Mouse (Mus musculus): ENCODE results near the gene Myom3. TPM values are rescaled to one million over a fixed set of nuclear protein-coding genes. Genes with fewer than 3 reads are reported as not detected.

Gene Myom3
- total and polyA plus RNA-seq, 2 experiments from 2014 or later = 1.1 to 2.6 TPM

- Histone ChIP-seq H3K4me3 (ENCODE audit: low read depth, low read length) (peak overlapping the region; percentile 92), H3K4me1 (ENCODE audit: insufficient read depth) (peaks cover 13% of the 10 kb centered on the region; the same call in 1 of the 2 replicates)
Observed at GRCm38 (mm10) chr4:135855080-135855479, 95.6 kb downstream of the Myom3 start.

GRCm38 (mm10) chr4:135855536-135856222 is 96.2 kb downstream of the Myom3 start, which contains the start of gene Srsf10:
Srsf10 (plus strand) TSS chr4:135855747.
- ATAC-seq (peak; percentile 97), DNase-seq (peak; percentile 100)
- Histone ChIP-seq H3K36me3 (ENCODE audit: insufficient read depth) (no peaks in the 10 kb centered on the region), H3K4me2 (ENCODE audit: low read depth) (peak within 1 kb of the TSS; percentile 80), H3K4me1 (ENCODE audit: insufficient read depth) (peaks cover 7% of the 10 kb centered on the region; the same call in 1 of the 2 replicates), H3K9me3 (ENCODE audit: low read length) (no peaks in the 10 kb centered on the region), H3K9ac (peak within 1 kb of the TSS; percentile 91), H3K4me3 (ENCODE audit: low read depth, low read length) (peak within 1 kb of the TSS; percentile 92), H3K27ac (ENCODE audit: low read depth, low read length) (peak within 1 kb of the TSS; percentile 99), H3K27me3 (ENCODE audit: insufficient read depth, low read length) (no peaks in the 10 kb centered on the region)
- WGBS = 2% methylated on average over 59 of the region's 67 CpGs
- no peak for TF ChIP-seq CTCF (IDR thresholded peaks at IDR 0.05; ENCODE audit: low read depth)

More at GRCm38 (mm10) chr4:135855080-135855479, 95.6 kb downstream of the Myom3 start:
- Histone ChIP-seq H3K9me3 (ENCODE audit: low read length) (no peaks in the 10 kb centered on the region), H3K27me3 (ENCODE audit: insufficient read depth, low read length) (no peaks in the 10 kb centered on the region), H3K9ac (peak overlapping the region; percentile 91), H3K4me2 (ENCODE audit: low read depth) (peak overlapping the region; percentile 80), H3K27ac (ENCODE audit: low read depth, low read length) (peak overlapping the region; percentile 99), H3K36me3 (ENCODE audit: insufficient read depth) (no peaks in the 10 kb centered on the region)
- WGBS = 6% methylated on average over 6 of the region's 6 CpGs
- peak; percentile 4; the same call in 1 of the 2 replicates for ATAC-seq
- TF ChIP-seq CTCF (IDR thresholded peaks at IDR 0.05; ENCODE audit: low read depth) = peak; percentile 45
- DNase-seq = no peak

GRCm38 (mm10) chr4:135856223-135857091 is 96.9 kb downstream of the Myom3 start:
- no peak for TF ChIP-seq CTCF (IDR thresholded peaks at IDR 0.05; ENCODE audit: low read depth)
- H3K36me3 ChIP-seq (ENCODE audit: insufficient read depth) = no peaks in the 10 kb centered on the region
- H3K27ac ChIP-seq (ENCODE audit: low read depth, low read length) = peak overlapping the region; percentile 98
- peak overlapping the region; percentile 91 for H3K9ac ChIP-seq
- no peaks in the 10 kb centered on the region for H3K9me3 ChIP-seq (ENCODE audit: low read length)
- under 1% methylated on average over 71 of the region's 91 CpGs for WGBS
- H3K27me3 ChIP-seq (ENCODE audit: insufficient read depth, low read length) = no peaks in the 10 kb centered on the region
- ATAC-seq = peak; percentile 62
- H3K4me1 ChIP-seq (ENCODE audit: insufficient read depth) = 0 out of 2 replicates have a peak, but pooled peaks cover 6% of the 10 kb centered on the region
- H3K4me2 ChIP-seq (ENCODE audit: low read depth) = peak overlapping the region; percentile 57
- peak overlapping the region; percentile 92 for H3K4me3 ChIP-seq (ENCODE audit: low read depth, low read length)
- peak; percentile 70 for DNase-seq

- no peaks in the 10 kb centered on the region for H3K27me3 ChIP-seq (ENCODE audit: insufficient read depth, low read length)
- H3K9ac ChIP-seq = peak overlapping the region; percentile 91
- peak overlapping the region; percentile 92 for H3K4me3 ChIP-seq (ENCODE audit: low read depth, low read length)
- H3K4me1 ChIP-seq (ENCODE audit: insufficient read depth) = 0 out of 2 replicates have a peak, but pooled peaks cover 6% of the 10 kb centered on the region
- peak overlapping the region; percentile 57 for H3K4me2 ChIP-seq (ENCODE audit: low read depth)
- TF ChIP-seq CTCF (IDR thresholded peaks at IDR 0.05; ENCODE audit: low read depth) = no peak
- no peaks in the 10 kb centered on the region for H3K9me3 ChIP-seq (ENCODE audit: low read length)
- DNase-seq (no peak), ATAC-seq (no peak)
- WGBS = 11% methylated on average over 7 of the region's 7 CpGs
- no peaks in the 10 kb centered on the region for H3K36me3 ChIP-seq (ENCODE audit: insufficient read depth)
- 0 out of 2 replicates have a peak overlapping the region, but pooled peaks have one; percentile 29 for H3K27ac ChIP-seq (ENCODE audit: low read depth, low read length)
Observed at GRCm38 (mm10) chr4:135857597-135858186, 98.2 kb downstream of the Myom3 start.

Other genes starting within 250 kb of the Myom3 start
- 1.0 and 1.5 TPM in 2 replicates for gene Grhl3, start 186.1 kb upstream of the Myom3 start, total RNA-seq (2014; rRNA removed)
- 0.44 and 0.76 TPM in 2 replicates for gene Grhl3, start 186.1 kb upstream of the Myom3 start, polyA plus RNA-seq (2015; fragmentation: Nextera tagmentation; extraction: Ambion mirVana)
- gene Ifnlr1, start 73.4 kb upstream of the Myom3 start, total RNA-seq (2014; rRNA removed) = 0.10 and 0.46 TPM in 2 replicates
- 0.08 and 0.09 TPM in 2 replicates for gene Ifnlr1, start 73.4 kb upstream of the Myom3 start, polyA plus RNA-seq (2015; fragmentation: Nextera tagmentation; extraction: Ambion mirVana)
- gene Il22ra1, start 31.5 kb upstream of the Myom3 start, total RNA-seq (2014; rRNA removed) = 0.62 TPM in 1 of 2 replicates, not detected in the other
- gene Il22ra1, start 31.5 kb upstream of the Myom3 start, polyA plus RNA-seq (2015; fragmentation: Nextera tagmentation; extraction: Ambion mirVana) = not detected in 2 replicates
- 96.4 and 114 TPM in 2 replicates for gene Srsf10, start 96.0 kb downstream of the Myom3 start, total RNA-seq (2014; rRNA removed)
- gene Srsf10, start 96.0 kb downstream of the Myom3 start, polyA plus RNA-seq (2015; fragmentation: Nextera tagmentation; extraction: Ambion mirVana) = 131 and 143 TPM in 2 replicates
- gene Pnrc2, start 114.1 kb downstream of the Myom3 start, total RNA-seq (2014; rRNA removed) = 64.4 and 75.0 TPM in 2 replicates
- 60.9 and 73.0 TPM in 2 replicates for gene Pnrc2, start 114.1 kb downstream of the Myom3 start, polyA plus RNA-seq (2015; fragmentation: Nextera tagmentation; extraction: Ambion mirVana)
- 0.24 and 0.31 TPM in 2 replicates for gene Cnr2, start 135.7 kb downstream of the Myom3 start, total RNA-seq (2014; rRNA removed)
- gene Cnr2, start 135.7 kb downstream of the Myom3 start, polyA plus RNA-seq (2015; fragmentation: Nextera tagmentation; extraction: Ambion mirVana) = 0.17 TPM in 1 of 2 replicates, not detected in the other
- 30.9 and 33.2 TPM in 2 replicates for gene Fuca1, start 161.0 kb downstream of the Myom3 start, total RNA-seq (2014; rRNA removed)
- 67.7 and 75.2 TPM in 2 replicates for gene Fuca1, start 161.0 kb downstream of the Myom3 start, polyA plus RNA-seq (2015; fragmentation: Nextera tagmentation; extraction: Ambion mirVana)
- gene Hmgcl, start 186.7 kb downstream of the Myom3 start, total RNA-seq (2014; rRNA removed) = 42.9 and 46.0 TPM in 2 replicates
- 52.6 and 58.3 TPM in 2 replicates for gene Hmgcl, start 186.7 kb downstream of the Myom3 start, polyA plus RNA-seq (2015; fragmentation: Nextera tagmentation; extraction: Ambion mirVana)
- 32.1 and 42.4 TPM in 2 replicates for gene Gale, start 204.0 kb downstream of the Myom3 start, total RNA-seq (2014; rRNA removed)
- gene Gale, start 204.0 kb downstream of the Myom3 start, polyA plus RNA-seq (2015; fragmentation: Nextera tagmentation; extraction: Ambion mirVana) = 30.7 and 34.4 TPM in 2 replicates
- gene Lypla2, start 212.9 kb downstream of the Myom3 start, total RNA-seq (2014; rRNA removed) = 136 and 138 TPM in 2 replicates
- gene Lypla2, start 212.9 kb downstream of the Myom3 start, polyA plus RNA-seq (2015; fragmentation: Nextera tagmentation; extraction: Ambion mirVana) = 201 and 206 TPM in 2 replicates
- 62.8 and 64.2 TPM in 2 replicates for gene Pithd1, start 227.5 kb downstream of the Myom3 start, total RNA-seq (2014; rRNA removed)
- gene Pithd1, start 227.5 kb downstream of the Myom3 start, polyA plus RNA-seq (2015; fragmentation: Nextera tagmentation; extraction: Ambion mirVana) = 82.2 and 93.3 TPM in 2 replicates

Measured in forebrain, postnatal 0 days (tissue).